21 mouse cellular contexts compared by ENCODE assay signal in the genomic region with DNA sequence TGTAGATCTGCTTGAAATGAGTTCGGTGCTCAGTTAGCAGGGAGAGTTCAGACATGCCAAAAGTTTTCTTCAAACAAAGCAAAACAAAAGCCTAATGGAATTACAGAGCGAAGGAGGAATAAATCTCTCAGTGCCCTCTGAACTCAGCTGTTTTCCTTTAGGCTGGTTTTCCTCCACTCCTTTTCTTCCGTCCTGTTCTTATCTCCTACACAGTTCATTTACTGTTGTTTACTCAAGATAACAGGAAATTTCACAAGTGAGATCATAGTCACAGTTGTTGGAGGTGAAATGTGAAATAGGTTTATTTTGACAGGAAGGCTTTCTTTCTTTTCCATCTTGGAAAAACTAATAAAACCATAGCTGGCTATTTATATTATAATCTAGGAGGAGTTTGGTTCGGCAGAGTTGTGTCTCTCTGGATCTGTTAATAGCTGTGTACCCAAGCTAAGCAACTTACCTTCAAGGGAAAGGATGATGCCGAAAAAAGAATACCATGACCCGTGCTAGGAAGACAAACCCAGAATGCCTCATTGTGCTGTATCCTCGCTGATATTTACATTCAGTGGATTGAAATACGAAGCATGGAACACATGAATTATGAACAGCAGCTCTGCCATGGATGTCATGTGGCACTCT.
DNase-seq lines count a peak whose midpoint lies in the region; ATAC-seq and TF ChIP-seq lines count a peak whose summit lies in the region.
"Had no signal": no experiment of that assay in that cellular context is flagged by ENCODE, and none has a peak within 500 bp of the region (broad histone marks: within the 10 kb centered on the region; RNA-seq: fewer than 3 reads in every experiment).

No protein-coding gene starts in this region.

- no peak for ATAC-seq in heart, embryonic 14.5 days (ENCODE audit: insufficient number of reproducible peaks, insufficient read depth, low FRiP score, low read depth)
- ATAC-seq in lung, embryonic 14.5 days (ENCODE audit: insufficient read depth), result peak; percentile 71
- ATAC-seq in intestine, embryonic 14.5 days (replicated peaks; ENCODE audit: low FRiP score, low TSS enrichment, low read depth), result peak; percentile 68; the same call in 1 of the 2 replicates
- ATAC-seq in stomach, embryonic 15.5 days (ENCODE audit: insufficient read depth, low FRiP score, low read depth), result peak; percentile 70; the same call in 1 of the 2 replicates
- no peak for ATAC-seq in hindbrain, postnatal 0 days
- ATAC-seq: activated CD4-positive, CD25-positive, alpha-beta regulatory T cell, adult 4 months had no signal

- H3K4me2 ChIP-seq in heart, embryonic 14.5 days (ENCODE audit: low read length), result peak overlapping the region; percentile 14; the same call in 1 of the 2 replicates
- H3K4me2 ChIP-seq in lung, embryonic 14.5 days, result no peak overlapping the region
- no peak overlapping the region for H3K4me2 ChIP-seq in intestine, embryonic 14.5 days (ENCODE audit: low read length)
- no peak overlapping the region for H3K4me2 ChIP-seq in stomach, embryonic 15.5 days
- no peak overlapping the region for H3K4me2 ChIP-seq in hindbrain, postnatal 0 days (ENCODE audit: low read depth, low read length)
- H3K4me2 ChIP-seq: heart, embryonic 13.5 days; hindbrain, embryonic 14.5 days; limb, embryonic 15.5 days; lung, embryonic 15.5 days; neural tube, embryonic 13.5 days had no signal

- H3K4me3 ChIP-seq in heart, embryonic 14.5 days (ENCODE audit: control insufficient read depth in 1 of 2, insufficient read depth in 1 of 2, low read depth in 1 of 2, low read length in 2 of 2), result no peak overlapping the region
- no peak overlapping the region for H3K4me3 ChIP-seq in lung, embryonic 14.5 days (ENCODE audit: low read depth, low read length)
- no peak overlapping the region for H3K4me3 ChIP-seq in intestine, embryonic 14.5 days (ENCODE audit: low read depth, low read length)
- no peak overlapping the region for H3K4me3 ChIP-seq in stomach, embryonic 15.5 days (replicated peaks)
- no peak overlapping the region for H3K4me3 ChIP-seq in hindbrain, postnatal 0 days (ENCODE audit: low read length)
- H3K4me3 ChIP-seq in layer of hippocampus, adult 2 months, result no peak overlapping the region
- H3K4me3 ChIP-seq: heart, embryonic 13.5 days; limb, embryonic 15.5 days; lung, embryonic 15.5 days; neural tube, embryonic 13.5 days had no signal

- H3K36me3 ChIP-seq in heart, embryonic 14.5 days (ENCODE audit: control insufficient read depth, insufficient read depth, low read length), result no peaks in the 10 kb centered on the region
- no peaks in the 10 kb centered on the region for H3K36me3 ChIP-seq in lung, embryonic 14.5 days (ENCODE audit: insufficient read depth)
- no peaks in the 10 kb centered on the region for H3K36me3 ChIP-seq in intestine, embryonic 14.5 days (ENCODE audit: control insufficient read depth, insufficient read depth, low read length)
- no peaks in the 10 kb centered on the region for H3K36me3 ChIP-seq in stomach, embryonic 15.5 days
- no peaks in the 10 kb centered on the region for H3K36me3 ChIP-seq in hindbrain, postnatal 0 days (ENCODE audit: insufficient read depth, low read length)
- H3K36me3 ChIP-seq: G1E; heart, embryonic 13.5 days; limb, embryonic 15.5 days; lung, embryonic 15.5 days; neural tube, embryonic 13.5 days had no signal

- H3K9ac ChIP-seq in heart, embryonic 14.5 days (ENCODE audit: low read length), result no peak overlapping the region
- H3K9ac ChIP-seq in lung, embryonic 14.5 days, result no peak overlapping the region
- no peak overlapping the region for H3K9ac ChIP-seq in intestine, embryonic 14.5 days (ENCODE audit: low read length)
- H3K9ac ChIP-seq in stomach, embryonic 15.5 days, result no peak overlapping the region
- no peak overlapping the region for H3K9ac ChIP-seq in hindbrain, postnatal 0 days (replicated peaks; ENCODE audit: low read length)
- H3K9ac ChIP-seq: heart, embryonic 13.5 days; hindbrain, embryonic 14.5 days; limb, embryonic 15.5 days; lung, embryonic 15.5 days; neural tube, embryonic 13.5 days had no signal

- H3K27me3 ChIP-seq in heart, embryonic 14.5 days (ENCODE audit: control insufficient read depth, insufficient read depth, low read length), result no peaks in the 10 kb centered on the region
- no peaks in the 10 kb centered on the region for H3K27me3 ChIP-seq in lung, embryonic 14.5 days (ENCODE audit: insufficient read depth, low read length)
- no peaks in the 10 kb centered on the region for H3K27me3 ChIP-seq in intestine, embryonic 14.5 days (replicated peaks; ENCODE audit: control insufficient read depth, insufficient read depth, low read length)
- H3K27me3 ChIP-seq in stomach, embryonic 15.5 days (replicated peaks), result no peaks in the 10 kb centered on the region
- no peaks in the 10 kb centered on the region for H3K27me3 ChIP-seq in hindbrain, postnatal 0 days (ENCODE audit: insufficient read depth, low read length)
- H3K27me3 ChIP-seq: heart, embryonic 13.5 days; limb, embryonic 15.5 days; lung, embryonic 15.5 days; neural tube, embryonic 13.5 days had no signal

- TF ChIP-seq CTCF in lung, embryonic 14.5 days (IDR thresholded peaks at IDR 0.05; ENCODE audit: low read depth), result no peak
- no peak for TF ChIP-seq CTCF in hindbrain, postnatal 0 days (IDR thresholded peaks at IDR 0.05; ENCODE audit: low read depth)
- no peak for TF ChIP-seq CTCF in layer of hippocampus, adult 2 months (conservative IDR thresholded peaks at IDR 0.05)

- no peak for DNase-seq in heart, adult 8-10 months (ENCODE audit: low spot score)
- peak; percentile 49 for DNase-seq in lung, embryonic 14.5 days
- no peak for DNase-seq in lung, adult 18-20 months
- DNase-seq in intestine, embryonic 14.5 days (ENCODE audit: low spot score), result no peak
- no peak for DNase-seq in hindbrain, postnatal 0 days (ENCODE audit: low spot score)
- DNase-seq in layer of hippocampus, adult 2 months (ENCODE audit: low spot score in 2 of 2), result no peak
- DNase-seq: adrenal gland, postnatal 14 days; cerebellum, postnatal 10 days; heart, postnatal 36 days; kidney, adult 2 months; thymus, adult 18-20 months; thymus, postnatal 4 days had no signal

- no peaks in the 10 kb centered on the region for H3K9me3 ChIP-seq in heart, embryonic 14.5 days (ENCODE audit: control insufficient read depth, low read length)
- H3K9me3 ChIP-seq in lung, embryonic 14.5 days (ENCODE audit: low read depth, low read length), result no peaks in the 10 kb centered on the region
- no peaks in the 10 kb centered on the region for H3K9me3 ChIP-seq in intestine, embryonic 14.5 days (ENCODE audit: control insufficient read depth, low read length)
- no peaks in the 10 kb centered on the region for H3K9me3 ChIP-seq in stomach, embryonic 15.5 days
- H3K9me3 ChIP-seq in hindbrain, postnatal 0 days (ENCODE audit: low read length), result no peaks in the 10 kb centered on the region
- H3K9me3 ChIP-seq: G1E; heart, embryonic 13.5 days; limb, embryonic 15.5 days; lung, embryonic 15.5 days; neural tube, embryonic 13.5 days had no signal

- peaks cover 0 to 2% of the 10 kb centered on the region in 2 experiments; a peak in 1 of 4 replicates for H3K4me1 ChIP-seq in heart, embryonic 14.5 days (ENCODE audit: control insufficient read depth in 2 of 2, insufficient read depth in 2 of 2, low read length in 2 of 2)
- H3K4me1 ChIP-seq in lung, embryonic 14.5 days (ENCODE audit: insufficient read depth), result 0 out of 2 replicates have a peak, but pooled peaks cover 3% of the 10 kb centered on the region
- H3K4me1 ChIP-seq in intestine, embryonic 14.5 days (replicated peaks; ENCODE audit: control insufficient read depth, insufficient read depth, low read length), result no peaks in the 10 kb centered on the region; the same call in 1 of the 2 replicates
- no peaks in the 10 kb centered on the region for H3K4me1 ChIP-seq in stomach, embryonic 15.5 days
- no peaks in the 10 kb centered on the region for H3K4me1 ChIP-seq in hindbrain, postnatal 0 days (ENCODE audit: insufficient read depth, low read length)
- H3K4me1 ChIP-seq: neural tube, embryonic 13.5 days had no signal

- 43% methylated on average over 8 of the region's 8 CpGs for WGBS in heart, embryonic 14.5 days
- 8% methylated on average over 8 of the region's 8 CpGs for WGBS in lung, embryonic 14.5 days
- WGBS in intestine, embryonic 14.5 days, result 22% methylated on average over 8 of the region's 8 CpGs
- 22% methylated on average over 8 of the region's 8 CpGs for WGBS in stomach, embryonic 15.5 days
- 70% methylated on average over 8 of the region's 8 CpGs for WGBS in hindbrain, postnatal 0 days

- no peak overlapping the region for H3K27ac ChIP-seq in heart, embryonic 14.5 days (replicated peaks in 1 of 2; ENCODE audit: control insufficient read depth in 1 of 2, insufficient read depth in 1 of 2, low read depth in 2 of 2, low read length in 2 of 2)
- peak overlapping the region; percentile 46; the same call in 1 of the 2 replicates for H3K27ac ChIP-seq in lung, embryonic 14.5 days (ENCODE audit: low read depth)
- no peak overlapping the region for H3K27ac ChIP-seq in intestine, embryonic 14.5 days (ENCODE audit: low read depth)
- H3K27ac ChIP-seq in stomach, embryonic 15.5 days, result no peak overlapping the region
- no peak overlapping the region for H3K27ac ChIP-seq in hindbrain, postnatal 0 days
- no peak overlapping the region for H3K27ac ChIP-seq in layer of hippocampus, adult 2 months
- H3K27ac ChIP-seq: heart, embryonic 13.5 days; hindbrain, embryonic 14.5 days; limb, embryonic 15.5 days; lung, embryonic 15.5 days; neural tube, embryonic 13.5 days had no signal

Comparison
In these comparisons a context has a peak if more than half of its experiments do, and no peak if none do; other contexts are left out.
1. ATAC-seq: peak in lung, embryonic 14.5 days (single experiment), intestine, embryonic 14.5 days (single experiment) and stomach, embryonic 15.5 days (single experiment); none in heart, embryonic 14.5 days (single experiment) and hindbrain, postnatal 0 days (single experiment).